Mouse (Mus musculus): Measurements from ENCODE around the gene Add3. TPM values are rescaled to one million over a fixed set of nuclear protein-coding genes. Genes with fewer than 3 reads are reported as not detected.

Add3 gene
- 21.4 and 29.3 TPM in 2 replicates for total RNA-seq (2014; fragmentation: Nextera tagmentation)
- 37.2 and 52.9 TPM in 2 replicates for total RNA-seq (2017)

DNA sequence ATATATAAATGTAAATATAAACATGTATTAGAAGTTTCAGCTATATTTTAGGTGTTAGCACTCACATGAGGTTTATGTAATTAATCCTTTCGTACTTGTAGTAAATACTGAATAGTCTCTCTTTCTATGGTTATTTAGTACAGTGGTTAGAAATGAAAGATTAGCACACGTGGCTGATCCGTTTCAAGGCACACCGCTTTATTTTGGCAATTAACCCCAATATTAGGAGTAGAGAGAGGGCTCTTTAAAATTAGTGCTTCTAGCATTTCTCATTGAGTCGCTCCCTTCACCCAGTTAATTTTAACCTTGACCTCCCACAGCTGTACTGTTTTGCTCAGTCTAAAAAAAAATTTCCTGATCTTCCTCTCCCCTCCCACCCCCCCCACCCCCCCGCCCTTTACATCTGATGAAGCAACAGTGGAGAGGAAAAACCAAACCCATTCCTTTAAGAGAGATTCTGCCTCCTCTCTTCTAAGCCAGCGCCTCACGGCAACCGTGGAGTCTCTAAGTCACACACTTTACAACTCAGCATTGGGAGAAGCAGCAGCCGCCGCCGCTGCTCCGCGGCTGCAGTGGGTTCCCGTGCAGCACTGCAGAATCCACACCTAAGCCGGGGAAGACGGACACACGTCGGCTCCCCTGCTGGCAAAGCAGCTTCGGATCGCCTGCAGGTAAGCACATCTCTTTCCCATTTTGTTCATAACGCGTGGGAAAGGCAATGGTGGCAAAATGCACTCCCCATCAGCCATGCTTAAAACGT lies at the start of gene Add3:
Gene Add3, plus strand, starts transcription at position 400 of the 760 bp plus-strand sequence.
- no peak for ATAC-seq (replicated peaks; ENCODE audit: low FRiP score, low TSS enrichment, poor library complexity, severe bottlenecking)

DNA sequence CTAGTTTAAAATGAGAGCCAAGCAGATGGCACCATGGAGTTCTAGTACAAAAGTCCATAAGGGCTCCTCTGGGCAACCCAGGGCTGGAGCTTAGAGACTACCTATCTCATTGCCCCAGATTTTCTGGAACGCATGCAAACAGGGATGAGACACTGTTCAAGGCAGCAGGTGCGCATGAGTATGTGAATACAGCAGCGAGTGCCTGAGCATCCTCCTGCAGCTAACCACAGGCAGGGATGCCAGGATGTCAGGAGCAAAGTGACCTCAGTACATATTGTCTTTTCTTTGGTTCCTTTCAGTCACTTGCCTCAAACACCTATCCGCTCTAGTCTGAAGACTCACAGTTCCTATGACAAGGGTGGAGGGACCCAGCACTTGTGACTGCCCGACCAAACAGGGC lies 49.6 kb upstream of the Add3 start:
- no peak for ATAC-seq (replicated peaks; ENCODE audit: low FRiP score, low TSS enrichment, poor library complexity, severe bottlenecking)

DNA sequence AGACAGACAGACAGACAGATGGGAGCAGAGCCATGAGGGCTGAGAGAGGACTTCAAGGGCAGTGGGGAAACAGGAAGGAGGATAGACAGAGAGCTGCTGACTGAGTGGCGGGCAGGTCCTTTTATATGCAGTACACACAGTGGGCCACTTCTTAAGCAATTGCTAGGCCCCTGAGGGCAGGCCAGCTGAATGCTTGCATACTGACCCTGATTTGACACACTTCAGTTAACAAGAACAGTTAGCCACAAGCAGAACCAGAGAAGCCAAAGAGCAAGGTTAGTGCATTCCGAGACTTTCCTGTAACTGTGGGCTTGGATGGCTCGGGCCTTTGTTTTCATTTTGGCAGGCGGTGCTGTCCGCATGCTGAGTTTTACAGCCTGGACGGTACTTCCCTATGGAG lies 48.0 kb upstream of the Add3 start:
- no peak for ATAC-seq (replicated peaks; ENCODE audit: low FRiP score, low TSS enrichment, poor library complexity, severe bottlenecking)

DNA sequence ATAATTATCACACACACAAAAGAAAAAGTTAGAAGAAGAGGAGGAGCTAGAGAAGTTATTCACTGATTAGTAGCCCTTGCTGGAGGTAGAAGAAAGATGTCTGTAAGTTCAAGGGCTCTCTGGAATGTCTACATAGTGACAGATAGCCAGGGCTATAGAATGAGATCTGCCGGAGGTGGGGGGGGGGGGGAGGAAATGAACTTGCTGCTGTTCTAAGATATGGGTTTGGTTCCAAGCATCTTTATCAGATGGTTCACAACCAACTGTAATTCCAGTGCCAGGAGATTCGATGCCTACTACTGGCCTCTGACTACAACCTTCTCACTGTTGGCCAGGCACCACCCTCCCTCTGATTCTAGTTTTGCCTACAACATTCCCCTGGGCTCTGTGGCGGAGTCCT lies 46.9 kb upstream of the Add3 start:
- ATAC-seq (replicated peaks; ENCODE audit: low FRiP score, low TSS enrichment, poor library complexity, severe bottlenecking), result peak; percentile 67

DNA sequence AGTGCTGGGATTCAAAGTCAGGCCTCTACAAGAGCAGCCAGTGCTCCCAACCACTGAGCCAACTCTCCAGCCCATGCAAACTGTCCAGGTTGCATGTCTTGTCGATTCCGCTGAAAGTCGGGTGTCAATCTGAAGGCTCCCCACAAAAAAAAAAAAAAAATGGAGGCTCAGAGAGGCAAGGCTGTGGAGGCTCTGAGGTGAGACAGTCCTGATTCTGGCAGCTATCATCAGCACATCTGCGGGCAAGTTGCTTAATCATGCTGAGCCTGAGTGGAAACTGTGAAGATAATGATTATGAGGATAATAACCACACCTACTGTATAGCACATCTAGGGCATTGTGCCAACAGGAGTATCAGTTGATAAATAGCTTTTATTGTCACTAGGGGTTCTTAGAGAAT lies 45.6 kb upstream of the Add3 start:
- ATAC-seq (replicated peaks; ENCODE audit: low FRiP score, low TSS enrichment, poor library complexity, severe bottlenecking), result peak; percentile 45

DNA sequence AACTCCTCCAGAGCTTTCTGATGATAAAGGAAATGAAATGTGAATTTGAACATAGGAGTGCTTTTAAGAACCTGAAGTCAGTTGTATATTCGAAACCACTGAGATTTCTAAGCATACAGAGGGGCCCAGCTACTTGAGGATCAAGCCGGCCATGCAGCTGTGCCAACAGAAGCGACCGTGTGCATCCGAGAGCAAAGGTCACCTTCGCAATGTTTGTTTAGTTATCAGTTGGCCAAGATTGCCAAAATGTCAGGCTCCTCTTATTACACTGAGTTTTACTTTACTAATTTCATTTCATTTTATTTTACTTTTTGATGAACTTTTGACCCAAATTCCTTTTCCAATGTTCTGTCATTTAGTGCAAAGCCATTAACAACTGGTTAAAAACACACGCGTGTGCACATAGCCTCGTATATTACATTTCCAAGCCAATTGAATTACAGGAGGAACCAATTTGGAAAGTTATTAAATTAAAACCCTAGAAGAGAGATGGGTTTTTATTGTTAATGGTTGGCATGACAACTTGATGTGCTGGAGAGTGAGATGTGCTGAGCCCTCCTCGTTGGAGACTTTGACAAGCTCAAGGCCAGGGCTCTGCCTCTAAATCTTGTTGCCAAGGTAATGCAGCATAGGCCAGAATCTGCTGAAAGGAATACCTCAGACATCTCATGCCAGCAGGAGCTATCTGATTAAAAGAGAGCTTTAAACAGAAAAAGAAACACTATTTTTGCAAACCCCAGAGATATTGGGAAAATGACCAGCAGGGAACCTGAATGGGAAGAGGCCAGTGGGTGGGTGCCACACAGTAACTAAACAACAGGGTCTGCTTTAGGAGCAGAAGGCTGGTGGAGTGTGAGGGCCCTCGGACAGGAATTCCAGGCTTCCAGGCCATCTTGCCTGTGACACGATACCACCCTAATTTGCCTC lies 38.6 kb upstream of the Add3 start:
- ATAC-seq (replicated peaks; ENCODE audit: low FRiP score, low TSS enrichment, poor library complexity, severe bottlenecking), result no peak

DNA sequence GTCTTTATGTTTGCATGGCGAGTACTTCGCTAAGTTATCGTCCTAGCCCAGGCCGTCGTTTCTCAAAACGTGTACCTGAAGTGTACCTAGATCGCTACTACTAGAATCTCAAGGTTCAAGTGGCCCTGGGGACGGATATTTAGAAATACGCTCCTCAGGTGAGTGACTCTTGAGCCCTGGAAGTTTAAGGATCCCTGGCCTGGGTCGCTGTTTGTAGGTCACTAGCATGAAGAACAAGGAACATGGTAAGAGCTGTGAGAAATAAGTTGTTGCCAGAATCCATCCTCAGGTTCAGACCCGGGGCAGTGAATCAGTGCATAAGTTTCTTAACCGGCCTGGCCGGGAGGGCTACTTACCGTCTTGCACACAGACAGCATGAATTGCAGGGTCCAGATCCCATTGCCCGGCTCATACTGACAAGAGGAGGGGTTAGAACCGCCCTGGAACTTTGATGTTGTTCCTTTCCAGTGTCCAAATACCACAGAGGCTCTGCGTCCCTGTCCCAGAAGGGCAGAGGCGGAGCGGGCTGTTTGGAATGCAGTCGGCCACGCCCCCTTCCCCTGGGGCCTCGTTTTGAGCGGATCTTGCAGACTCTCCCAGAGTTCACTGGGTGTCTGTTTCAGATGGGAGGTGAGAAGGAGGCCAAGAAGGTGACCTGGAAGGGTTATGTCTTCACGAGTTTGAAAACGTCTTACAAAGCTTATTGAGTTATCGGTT lies 34.7 kb upstream of the Add3 start:
- ATAC-seq (replicated peaks; ENCODE audit: low FRiP score, low TSS enrichment, poor library complexity, severe bottlenecking), result no peak

DNA sequence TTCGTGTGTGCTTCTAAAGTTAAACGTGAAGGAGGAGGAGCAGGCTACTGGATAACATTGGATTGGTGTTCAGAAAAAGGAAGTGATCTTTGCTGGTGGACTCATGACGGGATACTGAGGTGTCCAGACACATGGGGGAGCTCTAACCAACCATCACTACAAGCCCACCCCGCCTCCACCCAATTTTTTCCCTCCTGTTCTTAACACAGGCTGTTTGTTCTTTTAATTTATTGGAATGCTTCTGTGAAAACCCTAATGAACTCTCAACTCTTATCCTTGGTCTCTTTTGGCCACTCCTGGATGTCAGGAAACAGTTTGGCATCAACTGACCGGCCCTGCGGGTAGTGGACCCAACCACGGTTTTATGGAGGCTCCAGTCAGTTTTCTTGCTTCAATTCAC lies 33.3 kb upstream of the Add3 start:
- no peak for ATAC-seq (replicated peaks; ENCODE audit: low FRiP score, low TSS enrichment, poor library complexity, severe bottlenecking)

DNA sequence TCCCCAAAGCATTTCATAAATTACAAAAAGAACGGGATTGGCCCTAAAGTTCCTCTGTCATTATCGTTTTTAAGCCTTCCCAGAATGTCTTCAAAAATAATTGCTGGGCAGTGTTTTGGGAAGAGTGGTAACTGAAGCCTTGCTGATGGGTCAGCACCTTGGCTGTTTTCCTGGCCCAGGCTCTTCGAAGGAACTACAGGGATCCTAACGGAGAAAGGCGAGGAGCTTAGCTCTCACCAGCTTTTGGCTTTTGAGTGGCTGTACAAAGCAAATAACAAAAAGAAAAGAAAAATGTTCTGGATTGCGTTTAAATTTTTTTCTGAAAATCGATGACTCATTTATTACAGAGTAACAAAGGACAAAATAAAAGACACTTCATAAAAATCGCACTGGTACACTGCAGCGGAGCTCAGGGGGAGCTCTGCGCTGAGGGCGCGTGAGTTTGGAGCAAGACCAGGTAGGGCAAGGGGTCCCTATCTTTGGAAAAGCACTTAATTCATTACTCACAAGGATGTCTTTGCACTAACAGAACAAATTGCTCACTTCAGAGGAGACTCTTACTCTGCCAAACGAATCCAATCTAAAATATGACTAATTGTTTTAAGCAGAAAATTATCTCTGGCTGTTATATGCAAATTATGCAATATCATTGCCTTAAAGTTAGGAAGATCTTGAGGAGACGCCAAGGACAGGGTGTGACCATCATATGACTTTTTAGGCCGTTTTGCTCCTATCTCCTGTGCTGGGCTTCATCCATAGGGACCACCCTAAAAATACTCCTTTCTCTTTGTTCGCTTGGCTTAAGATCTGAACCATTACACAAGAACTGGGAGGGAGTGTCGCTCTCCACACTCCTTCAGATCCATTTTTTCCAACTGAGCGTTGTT lies 32.6 kb upstream of the Add3 start:
- 0 out of 2 replicates have a peak, but pooled peaks have one; percentile 39 for ATAC-seq (replicated peaks; ENCODE audit: low FRiP score, low TSS enrichment, poor library complexity, severe bottlenecking)

DNA sequence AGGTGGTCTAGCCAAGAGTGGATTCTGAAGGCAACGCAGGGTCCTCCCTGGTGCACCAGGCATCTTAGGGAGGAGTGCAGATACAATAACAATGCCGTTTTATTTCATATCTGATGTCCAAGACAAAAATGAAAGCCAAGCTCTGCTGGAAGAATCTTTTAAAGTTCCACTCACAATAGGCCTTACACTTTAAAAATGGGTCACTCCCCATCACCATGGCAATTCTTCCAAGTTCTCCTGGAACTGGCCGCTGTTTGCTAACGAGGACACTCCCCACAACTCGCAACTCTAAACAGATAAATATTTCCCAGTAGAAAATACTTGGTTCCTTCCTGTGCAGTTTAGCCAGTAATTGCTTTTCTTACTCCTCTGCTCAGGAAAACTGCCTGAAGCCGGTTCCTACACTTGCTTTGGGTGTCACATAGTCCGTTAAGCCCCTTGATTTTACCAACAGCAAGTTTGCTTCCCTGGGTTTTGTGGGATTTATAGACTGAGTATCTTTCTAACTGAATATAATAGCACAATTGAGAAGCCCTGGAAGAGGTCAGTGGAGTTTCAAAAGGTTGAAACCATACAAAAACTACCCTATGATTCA lies 28.1 kb upstream of the Add3 start:
- ATAC-seq (replicated peaks; ENCODE audit: low FRiP score, low TSS enrichment, poor library complexity, severe bottlenecking), result no peak

DNA sequence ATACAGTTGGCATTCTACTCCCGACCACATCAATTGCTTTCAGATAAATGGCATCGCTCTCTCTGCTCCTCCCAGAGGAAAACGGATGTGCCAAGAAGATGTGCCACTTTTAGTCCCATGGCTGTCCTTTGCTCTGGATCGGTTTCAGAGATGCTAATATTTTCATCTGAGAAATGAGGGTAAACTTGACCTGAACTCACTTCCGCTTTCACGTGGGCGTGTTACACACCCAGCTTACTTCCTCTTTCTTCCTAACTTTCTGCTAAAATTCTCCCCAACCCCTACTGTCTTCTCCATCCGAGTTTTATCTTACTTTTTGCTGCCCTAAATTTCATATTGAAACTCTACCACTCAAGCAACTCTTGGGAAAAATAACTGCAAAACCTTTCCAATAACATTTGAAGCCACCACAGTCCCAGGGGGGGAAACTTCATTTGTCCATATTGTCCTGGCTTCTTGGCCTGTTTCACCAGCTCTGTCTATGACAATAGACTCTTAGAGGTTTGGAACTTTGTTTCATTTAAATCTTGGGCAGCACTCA lies 20.9 kb upstream of the Add3 start:
- no peak for ATAC-seq (replicated peaks; ENCODE audit: low FRiP score, low TSS enrichment, poor library complexity, severe bottlenecking)

DNA sequence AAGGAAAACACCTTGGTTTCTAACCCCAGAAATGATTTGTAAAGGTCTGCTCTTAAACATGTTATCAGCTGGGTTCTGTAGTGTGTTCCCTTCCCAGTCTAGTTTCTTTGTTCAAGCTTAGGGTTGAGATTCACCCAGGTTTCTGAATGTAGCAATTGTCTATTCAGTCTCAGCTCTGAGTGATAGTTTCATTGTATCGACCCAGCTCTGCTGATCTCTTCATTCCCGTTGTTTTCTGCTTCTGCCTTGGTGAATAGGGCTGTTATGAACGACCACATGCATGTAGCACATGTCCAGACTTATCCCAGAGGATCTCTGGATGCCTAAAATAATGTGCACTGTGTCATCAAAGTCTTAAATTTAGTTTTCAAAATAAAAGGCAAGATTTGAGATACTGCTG lies 19.8 kb upstream of the Add3 start:
- ATAC-seq (replicated peaks; ENCODE audit: low FRiP score, low TSS enrichment, poor library complexity, severe bottlenecking), result no peak

DNA sequence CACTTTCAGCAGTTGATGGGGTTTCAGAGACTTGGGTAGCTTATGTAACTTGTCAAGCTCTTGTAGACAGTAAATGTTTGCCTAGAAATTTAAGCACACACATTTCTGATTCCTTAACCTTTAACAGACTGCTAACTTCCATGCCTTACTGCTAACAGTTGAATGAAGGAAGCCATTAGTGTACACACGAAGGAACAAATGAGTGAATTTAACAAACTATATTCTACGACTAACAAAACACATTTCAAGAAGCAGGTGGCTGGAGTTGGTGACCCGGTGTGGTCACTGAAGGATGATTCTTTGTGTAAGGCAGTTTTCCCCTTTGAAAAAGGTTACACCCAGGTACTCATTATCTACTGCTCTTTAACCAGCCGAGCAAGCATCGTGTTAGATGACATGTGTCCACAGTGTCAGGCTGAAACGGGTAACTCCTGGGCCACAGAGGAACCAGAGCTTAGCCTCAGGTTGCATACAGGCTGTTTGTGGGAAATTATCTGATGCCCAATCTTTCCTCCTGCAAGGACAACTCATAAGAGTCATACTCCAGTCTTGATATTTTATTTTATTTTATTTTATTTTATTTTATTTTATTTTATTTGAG lies 17.5 kb upstream of the Add3 start:
- no peak for ATAC-seq (replicated peaks; ENCODE audit: low FRiP score, low TSS enrichment, poor library complexity, severe bottlenecking)

DNA sequence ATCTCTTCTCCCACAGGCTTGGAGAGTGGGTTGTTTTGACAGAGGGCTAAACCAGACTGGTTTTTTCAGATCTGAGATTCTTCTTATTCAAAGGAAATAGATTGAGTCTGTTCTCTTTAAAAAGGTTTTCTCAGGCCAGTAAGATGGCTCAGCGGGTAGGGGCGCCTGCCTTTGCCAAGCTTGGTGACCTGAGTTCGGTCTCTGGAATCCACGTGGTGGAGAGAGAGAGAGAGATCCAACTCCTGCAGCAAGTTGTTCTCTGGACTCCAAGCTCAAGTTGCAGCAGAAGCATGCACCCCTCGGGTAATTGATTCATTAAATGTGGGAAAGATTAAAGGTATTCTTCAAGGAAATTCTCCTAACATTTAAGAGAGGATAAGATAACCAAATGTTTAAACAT lies 16.9 kb upstream of the Add3 start:
- ATAC-seq (replicated peaks; ENCODE audit: low FRiP score, low TSS enrichment, poor library complexity, severe bottlenecking), result no peak

DNA sequence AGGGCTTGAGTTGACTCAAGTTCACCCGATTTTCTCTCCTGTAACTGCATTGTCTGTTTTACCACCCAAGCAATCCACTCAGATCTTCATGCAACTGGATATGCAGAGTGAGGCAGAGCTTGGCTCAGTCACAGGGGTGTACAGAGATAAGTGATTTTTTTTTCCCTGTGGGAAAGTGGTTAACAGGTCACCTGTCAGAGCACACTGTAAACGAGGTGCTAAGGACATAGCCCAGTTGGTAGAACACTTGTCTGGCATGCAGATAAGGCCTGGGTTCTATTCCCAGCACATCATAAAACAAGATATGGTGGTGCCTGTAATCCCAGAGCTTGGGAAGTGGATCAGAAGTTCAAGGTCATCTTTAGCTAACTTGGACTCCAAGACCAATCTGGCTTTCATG lies 14.6 kb upstream of the Add3 start:
- ATAC-seq (replicated peaks; ENCODE audit: low FRiP score, low TSS enrichment, poor library complexity, severe bottlenecking), result no peak

DNA sequence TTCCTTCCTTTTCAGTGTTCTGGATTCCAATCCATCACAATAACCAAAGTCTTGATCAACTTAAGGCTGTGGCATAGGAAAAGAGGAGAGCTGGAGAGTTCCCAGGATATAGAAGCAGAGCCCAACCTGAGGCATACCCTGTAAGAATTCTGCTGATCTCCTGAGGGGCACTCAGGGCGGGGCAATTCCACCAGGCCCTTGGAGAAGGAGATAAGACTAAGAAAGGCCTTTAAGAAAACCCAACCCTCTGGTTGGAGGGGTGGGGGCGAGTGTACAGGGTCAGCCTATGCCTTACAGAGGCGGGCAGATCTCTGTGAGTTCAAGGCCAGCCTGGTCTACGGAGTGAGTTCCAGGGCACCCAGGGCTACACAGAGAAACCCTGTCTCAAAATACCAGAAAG lies 13.7 kb upstream of the Add3 start:
- 0 out of 2 replicates have a peak, but pooled peaks have one; percentile 12 for ATAC-seq (replicated peaks; ENCODE audit: low FRiP score, low TSS enrichment, poor library complexity, severe bottlenecking)

DNA sequence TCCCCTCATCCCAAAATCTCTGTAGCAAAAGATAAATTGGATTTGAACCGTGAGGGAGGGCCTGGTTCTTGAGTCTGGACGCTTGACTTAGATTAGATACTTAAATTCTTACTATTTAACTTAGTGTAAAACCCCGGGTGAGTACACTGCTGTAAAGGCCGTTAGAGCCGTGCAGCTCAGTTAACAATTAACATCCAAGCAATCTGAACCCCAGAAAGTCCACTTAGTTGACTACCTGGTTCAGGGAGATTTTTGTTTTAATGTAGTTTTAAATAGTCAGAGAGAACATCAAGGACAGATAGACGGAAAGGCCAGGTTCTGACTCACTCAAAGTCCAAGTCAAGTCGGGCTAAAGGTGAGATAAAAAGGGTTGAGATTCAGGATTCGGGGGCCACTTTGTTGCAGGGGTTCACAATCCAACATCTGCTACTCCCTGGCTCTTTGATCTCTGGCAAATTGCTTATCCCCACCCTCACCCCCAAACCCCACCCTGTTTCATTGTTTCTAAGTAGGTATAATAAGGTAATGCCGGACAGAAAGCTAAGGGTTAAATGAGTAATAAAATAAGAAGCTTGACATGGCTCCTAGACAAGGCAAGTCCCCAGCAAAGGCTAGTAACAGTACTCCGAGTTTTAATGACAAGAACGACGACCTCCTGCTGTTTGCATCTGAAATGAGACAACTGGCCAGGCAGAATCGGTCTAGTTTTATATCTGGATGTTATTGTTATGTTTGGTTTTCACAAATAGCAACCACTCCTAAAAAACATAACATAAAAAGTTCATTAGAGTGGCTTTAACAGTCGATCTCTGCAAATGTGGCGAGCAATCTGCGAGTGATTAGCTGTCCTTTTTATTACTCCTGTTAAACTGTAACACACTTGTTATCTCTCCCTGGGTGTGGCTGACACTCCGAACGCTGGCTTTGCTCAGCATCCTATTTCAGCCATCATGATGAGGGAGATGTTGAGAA lies 12.6 kb upstream of the Add3 start:
- peak; percentile 65 for ATAC-seq (replicated peaks; ENCODE audit: low FRiP score, low TSS enrichment, poor library complexity, severe bottlenecking)

Measured in megakaryocyte-erythroid progenitor cell, adult 5-6 weeks (primary cell).